Mouse (Mus musculus) liver, postnatal 0 days (tissue): ENCODE measurements around the gene Ephx1.

Source experiments
- CTCF ChIP-seq: sonication (generic); IDR thresholded peaks from 2 replicates; pipeline ENCODE4 v1.5.1; 2016; ENCODE audit warnings: antibody characterized with exemption, low read depth
- EP300 ChIP-seq: IDR thresholded peaks from 2 replicates; pipeline ENCODE4 v1.6.1; 2016; ENCODE audit warnings: antibody characterized with exemption, low read depth, mild to moderate bottlenecking

- TF ChIP-seq CTCF (no peak), EP300 (no peak)
Observed at GRCm38 (mm10) chr1:180966542-180966941, 54.2 kb downstream of the Ephx1 start.
